Mouse (Mus musculus) MEL (cell line): ENCODE measurements around the gene Acad10. TPM values are rescaled to one million over a fixed set of nuclear protein-coding genes. Genes with fewer than 3 reads are reported as not detected.

Source experiments
- DNase-seq: peaks from one replicate; pipeline ENCODE4 v3.0.0; 2011; ENCODE audit warnings: low read depth, low spot score
- H3K27ac ChIP-seq: 2 replicates; pipeline ENCODE4 v1.5.1; 2012; ENCODE audit warnings: low read depth, mild to moderate bottlenecking, control low read depth, low read length, moderate library complexity; ENCODE audit not compliant: control insufficient read depth
- H3K27me3 ChIP-seq, 2 experiments: fragments of 150-350 bp in 1 of 2; sonication (generic) in 1 of 2; 2 replicates each; pipeline ENCODE4 v1.6.1; 2012; ENCODE audit warnings: low read length in 2 of 2, mild to moderate bottlenecking in 2 of 2, improper control_type of control experiment in 1 of 2, moderate library complexity in 1 of 2; ENCODE audit not compliant: insufficient read depth in 2 of 2, control insufficient read depth in 1 of 2
- H3K36me3 ChIP-seq, 2 experiments: 2 replicates each; pipeline ENCODE4 v1.6.1; 2012 to 2014; ENCODE audit warnings: low read length in 2 of 2, improper control_type of control experiment in 1 of 2, inconsistent platforms in 1 of 2, mild to moderate bottlenecking in 1 of 2; ENCODE audit not compliant: insufficient read depth in 2 of 2, control insufficient read depth in 1 of 2
- H3K4me1 ChIP-seq, 2 experiments: fragments of 150-350 bp in 1 of 2; sonication (generic) in 1 of 2; 2 replicates each; pipeline ENCODE4 v1.6.1; 2012; ENCODE audit warnings: low read length in 2 of 2, improper control_type of control experiment in 1 of 2, mild to moderate bottlenecking in 1 of 2; ENCODE audit not compliant: insufficient read depth in 2 of 2, control insufficient read depth in 1 of 2
- H3K4me3 ChIP-seq, 2 experiments: fragments of 150-350 bp in 1 of 2; sonication (generic) in 1 of 2; 2 replicates each; pipeline ENCODE4 v1.5.1; 2012; ENCODE audit warnings: low read depth in 2 of 2, low read length in 2 of 2, mild to moderate bottlenecking in 2 of 2, moderate library complexity in 2 of 2, control low read depth in 1 of 2, improper control_type of control experiment in 1 of 2; ENCODE audit not compliant: control insufficient read depth in 1 of 2, insufficient read depth in 1 of 2
- H3K79me2 ChIP-seq: 2 replicates; pipeline ENCODE4 v1.6.1; 2012; ENCODE audit warnings: mild to moderate bottlenecking, low read length, moderate library complexity; ENCODE audit not compliant: control insufficient read depth, poor library complexity, insufficient read depth
- H3K9ac ChIP-seq: 2 replicates; pipeline ENCODE4 v1.6.1; 2012; ENCODE audit warnings: low read depth, mild to moderate bottlenecking, control low read depth, low read length, moderate library complexity; ENCODE audit not compliant: control insufficient read depth, poor library complexity, severe bottlenecking
- H3K9me3 ChIP-seq: fragments of 150-350 bp; sonication (generic); replicated peaks from 2 replicates; pipeline ENCODE4 v1.6.1; 2012; ENCODE audit warnings: mild to moderate bottlenecking, low read length, improper control_type of control experiment, moderate library complexity; ENCODE audit not compliant: insufficient read depth
- BHLHE40 ChIP-seq: IDR thresholded peaks from 2 replicates; pipeline ENCODE4 v1.6.1; 2012; ENCODE audit warnings: low read depth, mild to moderate bottlenecking, inconsistent platforms, low read length, improper control_type of control experiment, borderline replicate concordance
- CHD1 ChIP-seq: IDR thresholded peaks from 2 replicates; pipeline ENCODE4 v1.6.1; 2012; ENCODE audit warnings: low read depth, mild to moderate bottlenecking, inconsistent platforms, low read length, improper control_type of control experiment
- CHD2 ChIP-seq: IDR thresholded peaks from 2 replicates; pipeline ENCODE4 v1.6.1; 2011; ENCODE audit warnings: low read length, improper control_type of control experiment
- CTCF ChIP-seq, 3 experiments: IDR thresholded peaks in 2 of 3; conservative IDR thresholded peaks in 1 of 3; 2 replicates each; pipeline ENCODE4 v1.5.1; 2011 to 2012; ENCODE audit warnings: low read length in 3 of 3, low read depth in 2 of 3, mild to moderate bottlenecking in 2 of 3, improper control_type of control experiment in 1 of 3, inconsistent platforms in 1 of 3, mixed read lengths in 1 of 3, moderate library complexity in 1 of 3; ENCODE audit not compliant: control insufficient read depth in 1 of 3, insufficient read depth in 1 of 3, poor library complexity in 1 of 3, severe bottlenecking in 1 of 3
- E2F4 ChIP-seq: IDR thresholded peaks from 2 replicates; pipeline ENCODE4 v1.6.1; 2011; ENCODE audit warnings: low read depth, low read length, improper control_type of control experiment, borderline replicate concordance
- EP300 ChIP-seq, 2 experiments: IDR thresholded peaks; 2 replicates each; pipeline ENCODE4 v1.6.1; 2011; ENCODE audit warnings: improper control_type of control experiment in 2 of 2, low read length in 2 of 2, low read depth in 1 of 2, mild to moderate bottlenecking in 1 of 2
- ETS1 ChIP-seq: IDR thresholded peaks from 2 replicates; pipeline ENCODE4 v1.6.1; 2012; ENCODE audit warnings: low read depth, mild to moderate bottlenecking, inconsistent platforms, low read length, improper control_type of control experiment, moderate library complexity
- GABPA ChIP-seq: IDR thresholded peaks from 2 replicates; pipeline ENCODE4 v1.6.1; 2012; ENCODE audit warnings: low read depth, mild to moderate bottlenecking, inconsistent platforms, low read length, improper control_type of control experiment, moderate library complexity
- HCFC1 ChIP-seq: IDR thresholded peaks from 2 replicates; pipeline ENCODE4 v1.6.1; 2012; ENCODE audit warnings: low read depth, mild to moderate bottlenecking, inconsistent platforms, low read length, improper control_type of control experiment, moderate library complexity
- JUND ChIP-seq: IDR thresholded peaks from 2 replicates; pipeline ENCODE4 v1.6.1; 2011; ENCODE audit warnings: low read depth, mild to moderate bottlenecking, improper control_type of control experiment, low read length
- MAFK ChIP-seq: IDR thresholded peaks from 2 replicates; pipeline ENCODE4 v1.6.1; 2011; ENCODE audit warnings: low read depth, mild to moderate bottlenecking, low read length, improper control_type of control experiment, borderline replicate concordance
- MAX ChIP-seq: IDR thresholded peaks from 2 replicates; pipeline ENCODE4 v1.6.1; 2011; ENCODE audit warnings: low read length, improper control_type of control experiment
- MAZ ChIP-seq: IDR thresholded peaks from 2 replicates; pipeline ENCODE4 v1.6.1; 2012; ENCODE audit warnings: low read depth, mild to moderate bottlenecking, inconsistent platforms, low read length, improper control_type of control experiment
- MEF2A ChIP-seq: IDR thresholded peaks from 2 replicates; pipeline ENCODE4 v1.6.1; 2014; ENCODE audit warnings: low read depth, mild to moderate bottlenecking, inconsistent platforms, low read length, improper control_type of control experiment; ENCODE audit not compliant: poor library complexity, insufficient replicate concordance, severe bottlenecking; ENCODE audit errors: extremely low read depth
- MXI1 ChIP-seq: IDR thresholded peaks from 2 replicates; pipeline ENCODE4 v1.6.1; 2011; ENCODE audit warnings: mild to moderate bottlenecking, low read depth, low read length, improper control_type of control experiment
- MYB ChIP-seq: IDR thresholded peaks from 2 replicates; pipeline ENCODE4 v1.6.1; 2011; ENCODE audit warnings: mild to moderate bottlenecking, low read depth, low read length, improper control_type of control experiment
- MYC ChIP-seq: IDR thresholded peaks from 2 replicates; pipeline ENCODE4 v1.6.1; 2011; ENCODE audit warnings: low read depth, mild to moderate bottlenecking, low read length, improper control_type of control experiment, moderate library complexity
- NELFE ChIP-seq: IDR thresholded peaks from 2 replicates; pipeline ENCODE4 v1.6.1; 2011; ENCODE audit warnings: low read depth, low read length, improper control_type of control experiment
- POLR2A ChIP-seq, 2 experiments: IDR thresholded peaks; 2 replicates each; pipeline ENCODE4 v1.6.1; 2011 to 2012; ENCODE audit warnings: low read length in 2 of 2, mild to moderate bottlenecking in 2 of 2, control low read depth in 1 of 2, improper control_type of control experiment in 1 of 2, low read depth in 1 of 2, moderate library complexity in 1 of 2; ENCODE audit not compliant: control insufficient read depth in 1 of 2, insufficient read depth in 1 of 2, poor library complexity in 1 of 2
- POLR2AphosphoS2 ChIP-seq: IDR thresholded peaks from 2 replicates; pipeline ENCODE4 v1.6.1; 2011; ENCODE audit warnings: low read length, improper control_type of control experiment
- POLR2AphosphoS5 ChIP-seq: IDR thresholded peaks from 2 replicates; pipeline ENCODE4 v1.6.1; 2012; ENCODE audit warnings: low read depth, borderline replicate concordance, mild to moderate bottlenecking, inconsistent platforms, low read length, moderate library complexity, mixed read lengths
- RAD21 ChIP-seq: IDR thresholded peaks from 2 replicates; pipeline ENCODE4 v1.6.1; 2011; ENCODE audit warnings: mild to moderate bottlenecking, low read depth, low read length, improper control_type of control experiment
- RCOR1 ChIP-seq: IDR thresholded peaks from 2 replicates; pipeline ENCODE4 v1.6.1; 2012; ENCODE audit warnings: low read depth, mild to moderate bottlenecking, inconsistent platforms, low read length, improper control_type of control experiment
- TAL1 ChIP-seq: IDR thresholded peaks from 2 replicates; pipeline ENCODE4 v1.6.1; 2012; ENCODE audit warnings: mild to moderate bottlenecking, inconsistent platforms, low read length, moderate library complexity, mixed read lengths
- TBP ChIP-seq: IDR thresholded peaks from 2 replicates; pipeline ENCODE4 v1.8.0; 2011; ENCODE audit warnings: low read depth, low read length, improper control_type of control experiment
- TCF12 ChIP-seq: IDR thresholded peaks from 2 replicates; pipeline ENCODE4 v1.6.1; 2014; ENCODE audit warnings: low read depth, mild to moderate bottlenecking, inconsistent platforms, low read length, improper control_type of control experiment, moderate library complexity
- USF1 ChIP-seq: IDR thresholded peaks from 2 replicates; pipeline ENCODE4 v1.6.1; 2014; ENCODE audit warnings: low read depth, mild to moderate bottlenecking, inconsistent platforms, low read length, improper control_type of control experiment, moderate library complexity
- USF2 ChIP-seq, 2 experiments: IDR thresholded peaks; 2 replicates each; pipeline ENCODE4 v1.6.1; 2011 to 2012; ENCODE audit warnings: improper control_type of control experiment in 2 of 2, low read length in 2 of 2, borderline replicate concordance in 1 of 2, inconsistent platforms in 1 of 2, low read depth in 1 of 2, mild to moderate bottlenecking in 1 of 2; ENCODE audit not compliant: insufficient read depth in 1 of 2
- ZC3H11A ChIP-seq: IDR thresholded peaks from 2 replicates; pipeline ENCODE4 v1.6.1; 2012; ENCODE audit warnings: low read depth, mild to moderate bottlenecking, inconsistent platforms, low read length, improper control_type of control experiment
- ZKSCAN1 ChIP-seq: IDR thresholded peaks from 2 replicates; pipeline ENCODE4 v1.6.1; 2012; ENCODE audit warnings: low read depth, mild to moderate bottlenecking, inconsistent platforms, low read length, improper control_type of control experiment, moderate library complexity
- ZMIZ1 ChIP-seq: IDR thresholded peaks from 2 replicates; pipeline ENCODE4 v1.6.1; 2012; ENCODE audit warnings: low read depth, mild to moderate bottlenecking, inconsistent platforms, low read length, improper control_type of control experiment, moderate library complexity
- polyA plus RNA-seq, 2 experiments: library from polyadenylated mRNA; stranded (reverse) in 1 of 2; unstranded in 1 of 2; fragments of >175 nt in 1 of 2; fragments of >200 nt in 1 of 2; gene quantifications; 2 replicates each; pipeline versions ENCODE4 v1.2.1 to v1.2.4; 2012; ENCODE audit warnings: low replicate concordance in 2 of 2, low read depth in 1 of 2; ENCODE audit not compliant: insufficient read length in 2 of 2, insufficient read depth in 1 of 2, missing spikeins in 1 of 2
- total RNA-seq: library from RNA; depleted of rRNA; stranded (reverse); fragments of 300-350 nt; gene quantifications from 2 replicates; pipeline ENCODE4 v1.2.3, GENCODE M21; 2012

The Acad10 gene
- total and polyA plus RNA-seq, 3 experiments = 4.4 to 5.9 TPM; not detected in 1

- no peak for TF ChIP-seq ZKSCAN1
- TF ChIP-seq USF1 = peak; percentile 22; the same call in 1 of the 2 replicates
Measured at GRCm38 (mm10) chr5:121594714-121595313, 65.5 kb downstream of the Acad10 start (continued).

- Histone ChIP-seq H3K27me3 (no peaks in the 10 kb centered on the region), H3K9me3 (no peaks in the 10 kb centered on the region), H3K79me2 (peaks cover 9% of the 10 kb centered on the region), H3K27ac (peak within 1 kb of the TSS; percentile 59), H3K4me3 (peak within 1 kb of the TSS; percentile 71 to 83), H3K4me1 (peaks cover 24 to 45% of the 10 kb centered on the region in 2 experiments), H3K9ac (peak within 1 kb of the TSS; percentile 71), H3K36me3 (peaks cover 0 to 38% of the 10 kb centered on the region in 2 experiments; a peak in 2 of 4 replicates)
- DNase-seq = peak; percentile 92
- peak; percentile 61 to 89 for TF ChIP-seq USF2 (IDR thresholded peaks at IDR 0.05; ENCODE audit: borderline replicate concordance in 1 of 2, insufficient read depth in 1 of 2, low read depth in 1 of 2, low read length in 2 of 2)
- no peak for TF ChIP-seq ZC3H11A
- no peak for TF ChIP-seq GABPA
- TF ChIP-seq ETS1 = 0 out of 2 replicates have a peak, but pooled peaks have one; percentile 23
- peak; percentile 56 for TF ChIP-seq MXI1
- TF ChIP-seq EP300 (IDR thresholded peaks at IDR 0.05; ENCODE audit: low read depth in 1 of 2, low read length in 2 of 2) = no peak
- no peak for TF ChIP-seq RCOR1
- no peak for TF ChIP-seq MEF2A
- TF ChIP-seq POLR2AphosphoS2 = peak; percentile 51; the same call in 1 of the 2 replicates
- no peak for TF ChIP-seq E2F4
- TF ChIP-seq ZMIZ1 = peak; percentile 87
- TF ChIP-seq POLR2A (IDR thresholded peaks at IDR 0.05; ENCODE audit: control insufficient read depth in 1 of 2, insufficient read depth in 1 of 2, low read depth in 1 of 2, low read length in 2 of 2, poor library complexity in 1 of 2) = peak; percentile 47 to 54
- no peak for TF ChIP-seq RAD21
- TF ChIP-seq HCFC1 = peak; percentile 74
- TF ChIP-seq MYC = peak; percentile 17; the same call in 1 of the 2 replicates
- peak; percentile 65 for TF ChIP-seq NELFE
- 0 out of 2 replicates have a peak, but pooled peaks have one; percentile 23 for TF ChIP-seq CHD1
- no peak for TF ChIP-seq ZKSCAN1
- TF ChIP-seq MAFK = no peak
- no peak for TF ChIP-seq TAL1
- TF ChIP-seq TBP = 0 out of 2 replicates have a peak, but pooled peaks have one; percentile 59
- peak; percentile 97 for TF ChIP-seq USF1
- no peak for TF ChIP-seq MYB
- TF ChIP-seq CTCF (IDR thresholded peaks at IDR 0.05 in 2 of 3, conservative IDR thresholded peaks at IDR 0.05 in 1 of 3; ENCODE audit: control insufficient read depth in 1 of 3, insufficient read depth in 1 of 3, low read depth in 2 of 3, low read length in 3 of 3, poor library complexity in 1 of 3, severe bottlenecking in 1 of 3) = no peak
- no peak for TF ChIP-seq CHD2
- 0 out of 2 replicates have a peak, but pooled peaks have one; percentile 37 for TF ChIP-seq POLR2AphosphoS5
- TF ChIP-seq TCF12 = peak; percentile 47
- no peak for TF ChIP-seq JUND
- 0 out of 2 replicates have a peak, but pooled peaks have one; percentile 57 for TF ChIP-seq MAZ
- no peak for TF ChIP-seq BHLHE40
- TF ChIP-seq MAX = peak; percentile 91
Measured at GRCm38 (mm10) chr5:121593451-121594401, 66.6 kb downstream of the Acad10 start, which contains the start of gene Aldh2. Gene Aldh2 (minus strand): TSS chr5:121593824.
